Mouse (Mus musculus) embryonic facial prominence, embryonic 14.5 days (tissue): ENCODE measurements around the gene Exoc3l. TPM values are rescaled to one million over a fixed set of nuclear protein-coding genes. Genes with fewer than 3 reads are reported as not detected.

Experiments used
- ATAC-seq: fragments of 200-750 bp; cut with Nextera tagmentation; 2 replicates; pipeline ENCODE4 v1.8.0; 2017; ENCODE audit warnings: low read depth, moderate number of reproducible peaks, moderate TSS enrichment
- DNase-seq: peaks from one replicate; pipeline ENCODE4 v3.0.0-alpha.2; 2015; ENCODE audit warnings: low spot score
- H3K27ac ChIP-seq: fragments of 300-500 bp; sonication (generic); replicated peaks from 2 replicates; pipeline ENCODE4 v1.5.1; 2014; ENCODE audit warnings: low read depth, mild to moderate bottlenecking, low read length, moderate library complexity
- H3K27me3 ChIP-seq: fragments of 300-500 bp; sonication (generic); replicated peaks from 2 replicates; pipeline ENCODE4 v1.6.1; 2014; ENCODE audit warnings: low read length; ENCODE audit not compliant: control insufficient read depth, insufficient read depth
- H3K36me3 ChIP-seq: fragments of 300-500 bp; sonication (generic); 2 replicates; pipeline ENCODE4 v1.6.1; 2014; ENCODE audit warnings: low read length, mixed read lengths; ENCODE audit not compliant: control insufficient read depth, insufficient read depth
- H3K4me1 ChIP-seq: fragments of 300-500 bp; sonication (generic); 2 replicates; pipeline ENCODE4 v1.6.1; 2014; ENCODE audit warnings: antibody characterized with exemption, low read length; ENCODE audit not compliant: control insufficient read depth, insufficient read depth
- H3K4me2 ChIP-seq: fragments of 300-500 bp; sonication (generic); 2 replicates; pipeline ENCODE4 v1.6.1; 2014; ENCODE audit warnings: low read depth, mild to moderate bottlenecking, low read length, moderate library complexity, mixed read lengths
- H3K4me3 ChIP-seq: fragments of 300-500 bp; sonication (generic); 2 replicates; pipeline ENCODE4 v1.5.1; 2014; ENCODE audit warnings: low read depth, mild to moderate bottlenecking, low read length
- H3K9ac ChIP-seq: fragments of 300-500 bp; sonication (generic); 2 replicates; pipeline ENCODE4 v1.6.1; 2014; ENCODE audit warnings: low read depth, mild to moderate bottlenecking, low read length, moderate library complexity, mixed read lengths
- H3K9me3 ChIP-seq: fragments of 300-500 bp; sonication (generic); 2 replicates; pipeline ENCODE4 v1.6.1; 2016; ENCODE audit warnings: low read length; ENCODE audit not compliant: control insufficient read depth
- WGBS: fragments of 180-500 bp; shearing (Covaris S2); extraction: QIAGEN DNeasy Blood & Tissue Kit; methylation state at CpG from one replicate; pipeline ENCODE4 v1.1.7; 2014; 5-methylcytosine and 5-hydroxymethylcytosine counted together
- polyA plus RNA-seq: library from polyadenylated mRNA; unstranded; fragments of >200 nt; fragmentation: Nextera tagmentation; extraction: Ambion mirVana; gene quantifications from 2 replicates; pipeline ENCODE4 v1.2.1, GENCODE M21; 2014

The Exoc3l gene
- polyA plus RNA-seq, 1 experiment from 2014 or later, result 7.7 TPM

DNA sequence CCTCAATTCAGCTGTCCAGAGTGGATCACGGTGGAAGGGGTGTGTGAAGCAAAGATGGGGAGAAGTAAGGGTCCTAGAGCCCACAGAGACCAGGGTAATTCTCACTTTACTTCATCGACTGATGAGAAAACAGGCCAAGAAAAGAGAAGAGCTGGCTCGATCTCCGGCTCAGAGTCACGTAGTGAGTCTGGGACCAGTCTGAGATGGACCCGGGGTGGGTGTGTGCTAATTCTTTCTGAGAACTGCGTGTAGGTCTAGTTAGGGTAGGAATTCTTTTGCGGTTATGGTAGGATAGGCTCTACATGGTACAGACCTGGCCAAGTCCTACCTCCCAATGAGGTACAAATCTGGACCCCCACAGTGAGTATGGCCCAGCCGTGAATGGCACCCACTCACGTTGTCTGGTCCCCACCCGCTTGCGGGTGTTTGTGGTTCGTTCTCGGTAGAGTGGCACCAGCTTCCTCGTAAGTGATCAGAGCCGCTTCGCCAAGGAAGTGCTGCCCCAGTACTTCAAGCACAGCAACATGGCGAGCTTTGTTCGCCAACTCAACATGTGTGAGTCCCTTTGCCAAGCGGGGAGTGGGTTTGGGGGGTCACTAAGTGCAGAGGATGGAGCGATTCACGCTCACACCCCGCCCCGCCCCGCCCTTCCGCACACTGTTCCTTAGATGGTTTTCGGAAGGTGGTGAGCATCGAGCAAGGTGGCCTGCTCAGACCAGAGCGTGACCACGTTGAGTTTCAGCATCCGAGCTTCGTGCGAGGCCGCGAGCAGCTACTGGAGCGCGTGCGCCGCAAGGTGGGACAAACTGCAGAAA lies 25.6 kb downstream of the Exoc3l start:
- ATAC-seq, result no peak
- Histone ChIP-seq H3K4me1 (peaks cover 19% of the 10 kb centered on the region; the same call in 1 of the 2 replicates), H3K9ac (peak overlapping the region; percentile 26), H3K36me3 (no peaks in the 10 kb centered on the region), H3K27ac (no peak overlapping the region), H3K4me2 (peak overlapping the region; percentile 88), H3K9me3 (0 out of 2 replicates have a peak, but pooled peaks cover 4% of the 10 kb centered on the region), H3K27me3 (peaks cover 98% of the 10 kb centered on the region), H3K4me3 (peak overlapping the region; percentile 50)
- WGBS, result 4% methylated on average over 38 of the region's 39 CpGs
- DNase-seq, result no peak

DNA sequence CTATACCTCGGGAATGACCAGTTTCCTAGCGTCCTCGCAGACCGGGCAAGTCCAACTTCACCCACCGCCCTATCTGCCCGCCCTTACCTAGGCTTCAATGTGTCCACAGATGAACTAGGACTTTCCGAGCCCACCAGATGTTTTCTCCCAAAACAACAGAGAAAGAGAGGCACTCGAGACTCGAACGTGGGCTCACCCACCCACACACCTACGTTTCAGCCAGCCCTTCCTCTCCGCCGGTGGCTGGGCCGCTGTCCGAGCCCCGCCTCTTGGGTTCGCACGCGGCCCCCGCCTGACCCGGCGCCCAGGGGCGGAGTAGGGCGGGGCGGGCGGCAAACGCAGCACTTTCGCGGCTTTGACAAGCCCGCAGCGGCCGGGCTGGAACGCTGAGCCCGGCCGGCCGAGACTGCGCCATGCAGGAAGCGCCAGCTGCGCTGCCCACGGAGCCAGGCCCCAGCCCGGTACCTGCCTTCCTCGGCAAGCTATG lies 26.4 kb downstream of the Exoc3l start, which contains the start of gene Hsf4:
Gene Hsf4 (plus strand): TSS at position 341 of the 487 bp plus-strand sequence.
- Histone ChIP-seq H3K27me3 (peaks cover 95% of the 10 kb centered on the region), H3K4me1 (peaks cover 24% of the 10 kb centered on the region; the same call in 1 of the 2 replicates), H3K4me3 (peak within 1 kb of the TSS; percentile 50), H3K4me2 (peak within 1 kb of the TSS; percentile 88), H3K9me3 (0 out of 2 replicates have a peak, but pooled peaks cover 4% of the 10 kb centered on the region), H3K27ac (no peak within 1 kb of the TSS), H3K36me3 (no peaks in the 10 kb centered on the region), H3K9ac (peak within 1 kb of the TSS; percentile 52)
- DNase-seq (no peak), ATAC-seq (0 out of 2 replicates have a peak, but pooled peaks have one; percentile 1)
- WGBS, result 2% methylated on average over 20 of the region's 42 CpGs

DNA sequence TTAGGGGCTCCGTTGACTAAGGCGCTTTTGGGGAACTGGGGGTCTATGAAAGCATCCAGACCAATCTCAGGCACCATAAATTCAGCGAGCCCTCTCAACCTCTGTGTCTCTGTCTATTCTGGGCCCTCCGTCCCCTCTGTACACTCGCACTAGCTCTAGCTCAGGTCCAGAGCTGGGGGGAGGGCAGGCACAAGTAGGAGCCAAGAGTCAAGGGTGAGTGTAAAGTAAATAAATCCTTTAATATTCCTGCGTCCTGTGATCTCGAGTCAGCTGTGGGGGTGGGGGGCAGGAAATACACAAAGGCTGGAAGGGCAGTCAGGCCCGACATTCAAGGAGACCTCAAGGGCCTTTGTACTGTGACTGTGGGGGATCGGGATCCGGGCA lies 26.8 kb downstream of the Exoc3l start:
- Histone ChIP-seq H3K27ac (no peak overlapping the region), H3K9ac (peak overlapping the region; percentile 26), H3K36me3 (no peaks in the 10 kb centered on the region), H3K4me3 (peak overlapping the region; percentile 50), H3K4me1 (peaks cover 24% of the 10 kb centered on the region; the same call in 1 of the 2 replicates), H3K9me3 (0 out of 2 replicates have a peak, but pooled peaks cover 4% of the 10 kb centered on the region), H3K27me3 (peaks cover 91% of the 10 kb centered on the region), H3K4me2 (peak overlapping the region; percentile 88)
- WGBS, result under 1% methylated on average over 10 of the region's 10 CpGs
- no peak for DNase-seq
- ATAC-seq, result no peak

DNA sequence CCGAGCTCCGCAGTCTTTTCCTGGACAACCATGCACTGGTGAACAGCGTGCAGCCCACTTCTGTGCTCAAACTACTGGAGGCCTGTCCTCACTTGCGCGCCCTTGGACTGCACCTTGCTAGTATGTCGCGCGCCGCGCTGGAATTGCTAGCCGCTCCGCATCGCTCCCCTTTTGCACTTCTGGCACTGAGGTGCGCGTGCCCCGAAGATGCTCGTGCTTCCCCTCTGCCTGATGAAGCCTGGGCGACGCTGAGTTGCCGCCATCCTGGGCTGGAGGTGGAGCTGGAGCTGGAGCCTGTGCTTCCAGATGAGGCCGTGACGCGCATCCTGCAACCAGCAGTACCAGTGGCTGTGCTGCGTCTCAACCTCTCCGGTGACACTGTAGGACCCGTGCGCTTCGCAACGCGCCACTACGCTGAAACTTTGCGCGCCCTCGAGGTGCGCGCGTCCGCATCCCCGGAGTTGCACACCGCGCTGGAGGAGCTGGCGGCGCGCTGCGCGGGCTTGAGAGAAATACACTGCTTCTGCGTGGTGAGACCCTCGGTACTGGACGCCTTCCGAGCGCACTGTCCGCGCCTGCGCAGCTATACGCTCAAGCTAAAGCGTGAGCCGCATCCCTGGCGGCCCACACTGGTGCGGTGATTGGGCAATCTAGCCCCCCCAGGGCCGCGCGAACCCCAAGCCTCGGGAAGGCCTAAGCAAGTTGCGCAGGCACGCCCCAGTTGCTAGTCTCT lies 27.4 kb downstream of the Exoc3l start:
- peaks cover 24% of the 10 kb centered on the region; the same call in 1 of the 2 replicates for H3K4me1 ChIP-seq
- peak overlapping the region; percentile 88 for H3K4me2 ChIP-seq
- under 1% methylated on average over 62 of the region's 65 CpGs for WGBS
- peak overlapping the region; percentile 52 for H3K9ac ChIP-seq
- DNase-seq (peak; percentile 91), ATAC-seq (peak; percentile 82)
- H3K4me3 ChIP-seq, result peak overlapping the region; percentile 50
- no peaks in the 10 kb centered on the region for H3K36me3 ChIP-seq
- 0 out of 2 replicates have a peak, but pooled peaks cover 4% of the 10 kb centered on the region for H3K9me3 ChIP-seq
- H3K27me3 ChIP-seq, result peaks cover 86% of the 10 kb centered on the region
- H3K27ac ChIP-seq, result no peak overlapping the region

DNA sequence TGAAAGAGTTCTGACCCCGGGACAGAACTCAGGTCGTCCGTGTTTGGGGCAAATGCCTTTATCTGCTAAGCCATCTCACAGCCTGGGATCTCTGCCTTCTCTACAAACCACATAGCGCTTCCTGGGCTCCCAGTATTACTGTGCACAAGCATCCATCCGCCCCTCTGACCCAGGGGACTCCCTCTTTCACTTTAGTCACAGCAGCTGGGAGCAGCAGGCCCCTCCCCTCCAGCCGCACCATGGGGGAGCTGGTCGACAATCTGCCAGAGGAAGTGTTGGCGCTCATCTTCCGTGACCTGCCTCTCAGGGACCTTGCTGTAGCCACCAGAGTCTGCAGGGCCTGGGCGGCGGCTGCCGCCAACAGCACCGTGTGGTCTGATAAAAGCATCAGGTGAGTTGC lies 29.1 kb downstream of the Exoc3l start:
- Histone ChIP-seq H3K27me3 (peaks cover 70% of the 10 kb centered on the region), H3K4me3 (no peak overlapping the region), H3K4me1 (peaks cover 24% of the 10 kb centered on the region; the same call in 1 of the 2 replicates), H3K4me2 (no peak overlapping the region), H3K36me3 (no peaks in the 10 kb centered on the region), H3K9me3 (0 out of 2 replicates have a peak, but pooled peaks cover 4% of the 10 kb centered on the region), H3K9ac (no peak overlapping the region), H3K27ac (no peak overlapping the region)
- WGBS, result 19% methylated on average over 13 of the region's 13 CpGs
- DNase-seq, result no peak
- ATAC-seq, result no peak

DNA sequence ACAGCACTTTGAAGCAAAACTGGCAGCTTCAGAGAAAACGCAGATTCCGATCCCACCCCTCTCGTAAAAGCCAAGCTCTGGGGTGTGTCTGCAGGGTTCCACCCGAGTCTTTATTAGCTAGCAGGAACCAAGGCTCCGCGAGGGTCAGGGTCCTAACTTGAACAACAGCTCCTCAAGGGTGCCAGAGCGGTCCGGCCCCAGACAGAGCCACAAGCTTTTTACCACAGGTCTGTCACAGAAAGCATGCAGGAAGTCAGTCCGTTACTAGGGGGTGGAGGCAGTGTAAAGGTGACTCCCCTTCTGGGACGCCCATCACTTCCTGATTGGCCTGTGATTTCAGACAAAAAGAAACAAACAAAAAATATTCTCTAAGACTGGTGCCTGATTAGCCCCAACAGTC lies 30.8 kb downstream of the Exoc3l start:
- DNase-seq, result no peak
- Histone ChIP-seq H3K9me3 (peaks cover 8% of the 10 kb centered on the region; the same call in 1 of the 2 replicates), H3K4me2 (peak overlapping the region; percentile 91), H3K27ac (no peak overlapping the region), H3K9ac (peak overlapping the region; percentile 72; the same call in 1 of the 2 replicates), H3K4me1 (peaks cover 22% of the 10 kb centered on the region; the same call in 1 of the 2 replicates), H3K4me3 (peak overlapping the region; percentile 72), H3K27me3 (peaks cover 68% of the 10 kb centered on the region), H3K36me3 (no peaks in the 10 kb centered on the region)
- ATAC-seq, result no peak
- 17% methylated on average over 10 of the region's 10 CpGs for WGBS

DNA sequence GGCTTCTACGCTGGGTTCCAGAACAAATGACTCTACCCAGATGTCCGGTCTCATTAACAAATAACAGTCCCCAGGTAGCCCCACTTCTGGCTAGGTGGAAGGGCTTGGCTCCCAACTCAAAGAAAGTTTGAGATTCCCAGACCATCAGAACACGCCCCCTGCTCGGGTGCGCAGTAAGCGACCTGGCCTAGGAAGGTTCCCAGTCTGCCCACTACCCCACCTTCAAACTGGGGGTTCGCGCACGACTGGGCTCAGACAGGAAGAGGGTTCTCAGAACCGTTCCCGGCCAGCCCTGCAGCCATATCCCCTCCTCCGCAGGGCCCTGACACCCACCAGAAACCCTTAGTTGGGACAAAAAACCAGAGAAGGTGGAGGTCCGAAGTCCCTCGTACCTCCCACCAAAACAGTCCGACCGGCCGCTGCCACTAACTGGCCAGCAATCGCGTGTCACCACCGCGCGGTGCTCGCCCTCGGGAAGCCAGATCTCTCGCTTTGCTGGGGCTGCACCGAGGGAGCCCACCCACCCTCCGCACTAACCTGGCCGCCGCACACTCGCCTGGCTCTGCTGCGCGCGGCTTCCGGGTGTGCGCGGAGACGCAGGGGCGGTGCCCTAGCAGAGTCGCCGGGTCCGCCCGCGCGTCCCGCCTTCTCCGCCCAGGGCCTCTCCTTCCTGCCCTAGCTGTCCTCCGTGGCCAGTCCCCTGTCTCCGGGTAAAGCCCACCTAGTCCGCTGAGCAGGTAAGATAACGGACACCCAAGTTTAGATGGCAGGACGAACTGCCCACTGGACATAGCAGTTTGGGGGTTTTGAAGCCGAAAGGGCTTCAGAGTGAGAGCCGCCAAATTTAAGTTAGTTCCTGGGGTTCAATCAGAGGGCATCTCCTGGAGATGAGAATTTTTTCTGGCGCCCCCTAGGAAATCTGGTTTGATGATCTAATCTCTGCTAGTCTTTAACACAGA lies 31.6 kb downstream of the Exoc3l start, which contains the start of the genes Tradd and Fbxl8:
Gene Tradd (minus strand): TSS at position 586 of the 959 bp plus-strand sequence.
Gene Fbxl8 (plus strand): TSS at position 625 of the 959 bp plus-strand sequence.
- Histone ChIP-seq H3K36me3 (no peaks in the 10 kb centered on the region), H3K27me3 (peaks cover 68% of the 10 kb centered on the region), H3K9ac (peak within 1 kb of the TSS; percentile 72), H3K9me3 (peaks cover 8% of the 10 kb centered on the region; the same call in 1 of the 2 replicates), H3K4me1 (peaks cover 17% of the 10 kb centered on the region), H3K27ac (no peak within 1 kb of the TSS), H3K4me3 (peak within 1 kb of the TSS; percentile 72), H3K4me2 (peak within 1 kb of the TSS; percentile 91)
- ATAC-seq (peak; percentile 53; the same call in 1 of the 2 replicates), DNase-seq (peak; percentile 80)
- 2% methylated on average over 42 of the region's 54 CpGs for WGBS
